Mouse (Mus musculus) induced T-regulatory cell, adult 2 months (primary cell): ENCODE data around the gene Tulp3.

Experiments used
- DNase-seq: peaks from one replicate; pipeline ENCODE4 v3.0.0-alpha.2; 2012; ENCODE audit warnings: low read depth

The Tulp3 gene

DNA sequence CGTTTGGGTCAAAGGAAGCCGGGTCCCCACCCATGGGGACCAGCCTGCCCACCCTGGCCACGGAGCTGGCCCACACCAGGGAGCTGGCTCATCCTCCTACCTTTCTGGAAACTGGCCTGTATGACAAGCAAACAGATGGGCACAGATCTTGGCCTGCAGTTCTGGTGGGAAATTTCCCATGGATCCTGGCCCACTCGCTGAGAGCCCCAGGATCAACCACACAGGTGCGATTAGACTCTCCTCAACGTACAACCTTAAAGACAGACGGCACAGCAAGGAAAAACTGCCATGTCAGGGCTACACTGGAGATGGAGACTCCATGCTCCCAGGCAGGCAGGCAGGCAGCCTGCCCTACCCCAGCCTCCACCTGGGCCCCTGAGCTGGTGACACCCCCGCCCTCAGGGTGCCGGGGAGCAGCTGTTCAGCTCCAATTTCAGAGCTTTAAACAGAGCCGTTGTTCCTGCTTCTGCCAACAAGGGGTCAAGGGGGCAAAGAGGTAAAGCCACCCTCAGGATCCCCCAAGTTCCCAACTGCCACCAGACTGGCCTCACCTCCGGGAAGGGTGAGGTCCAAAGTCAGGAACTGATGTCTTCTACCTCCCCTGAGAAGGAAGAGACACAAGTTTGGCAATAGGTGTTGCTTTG, 58.8 kb downstream of the Tulp3 start:
- no peak for DNase-seq

DNA sequence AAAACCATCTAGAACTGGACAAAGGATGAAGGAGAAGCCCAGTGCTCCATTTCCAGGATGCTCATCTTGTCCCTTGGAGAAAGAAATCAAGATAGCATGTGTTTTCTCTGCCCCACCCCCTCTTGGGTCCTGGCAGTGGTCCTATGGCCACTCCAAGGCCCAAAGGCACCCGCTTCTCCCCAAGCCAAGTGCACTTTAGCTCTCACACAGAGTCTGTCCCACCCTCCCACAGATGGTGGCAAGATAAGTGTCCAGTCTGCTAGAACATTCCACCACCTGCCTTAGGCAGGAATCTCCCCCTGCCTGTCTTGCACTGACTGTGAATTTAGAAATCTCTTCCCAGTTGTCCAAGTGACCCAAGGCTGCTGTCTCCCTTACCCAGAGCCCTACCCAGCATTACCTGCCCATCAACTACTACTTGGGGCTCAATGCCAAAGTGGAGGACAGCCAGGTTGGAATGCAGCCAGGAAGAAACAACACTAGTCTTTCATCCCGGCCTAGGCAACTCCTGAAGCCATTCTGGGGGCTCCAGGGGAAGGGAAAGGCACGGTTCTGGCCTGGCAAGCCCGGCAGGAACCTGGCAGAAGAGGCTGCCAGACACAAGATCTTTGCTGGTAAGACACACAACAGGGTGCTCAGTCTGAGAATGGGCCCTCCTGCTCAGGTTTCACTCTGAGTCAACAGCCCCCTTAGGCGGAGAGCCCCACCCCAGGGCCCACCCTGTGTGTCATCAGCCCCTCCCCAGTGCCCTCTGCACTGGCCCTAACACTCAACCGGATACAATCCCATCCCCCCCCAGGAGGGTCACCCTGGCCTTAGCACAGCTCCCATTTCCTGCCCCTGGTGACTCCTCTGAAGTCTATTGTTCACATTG, 59.5 kb downstream of the Tulp3 start:
- DNase-seq, result no peak

DNA sequence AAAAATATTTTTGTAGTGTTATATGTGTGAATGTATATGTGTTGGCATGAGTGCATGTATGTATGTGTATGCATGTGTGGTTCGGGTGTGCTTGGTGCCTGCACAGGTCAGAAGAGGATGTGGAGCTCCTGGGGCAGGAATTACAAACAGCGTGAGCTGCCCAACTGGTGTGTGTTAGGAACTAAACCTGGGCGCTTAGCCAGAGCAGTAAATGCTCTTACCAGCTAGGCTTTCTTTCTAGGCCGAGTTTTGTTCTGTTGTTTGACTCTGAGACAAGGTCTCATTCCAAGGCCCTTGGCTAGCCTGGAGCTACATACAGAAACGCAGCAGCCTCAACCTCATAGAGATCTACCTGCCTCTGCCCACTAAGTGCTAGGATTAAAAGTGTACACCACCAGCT, 64.4 kb downstream of the Tulp3 start:
- DNase-seq, result no peak

DNA sequence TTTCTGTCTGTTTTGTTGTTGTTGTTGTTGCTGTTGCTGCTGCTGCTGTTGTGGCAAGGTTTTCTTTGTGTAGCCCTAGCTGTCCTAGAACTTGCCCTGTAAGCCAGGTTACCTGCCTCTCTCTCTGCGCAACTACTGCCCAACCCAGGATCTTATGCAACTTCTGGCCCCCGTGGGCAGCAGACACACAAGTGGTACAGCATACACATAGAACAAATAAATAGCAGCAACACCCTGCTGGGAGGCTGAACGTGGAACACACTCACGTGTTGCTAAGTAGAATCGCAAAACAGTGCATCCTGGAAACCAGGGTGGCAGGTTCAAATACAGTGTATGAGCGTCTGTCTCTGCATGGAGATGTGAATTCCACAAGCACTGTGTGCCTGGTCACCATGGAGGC, 67.0 kb downstream of the Tulp3 start:
- no peak for DNase-seq

DNA sequence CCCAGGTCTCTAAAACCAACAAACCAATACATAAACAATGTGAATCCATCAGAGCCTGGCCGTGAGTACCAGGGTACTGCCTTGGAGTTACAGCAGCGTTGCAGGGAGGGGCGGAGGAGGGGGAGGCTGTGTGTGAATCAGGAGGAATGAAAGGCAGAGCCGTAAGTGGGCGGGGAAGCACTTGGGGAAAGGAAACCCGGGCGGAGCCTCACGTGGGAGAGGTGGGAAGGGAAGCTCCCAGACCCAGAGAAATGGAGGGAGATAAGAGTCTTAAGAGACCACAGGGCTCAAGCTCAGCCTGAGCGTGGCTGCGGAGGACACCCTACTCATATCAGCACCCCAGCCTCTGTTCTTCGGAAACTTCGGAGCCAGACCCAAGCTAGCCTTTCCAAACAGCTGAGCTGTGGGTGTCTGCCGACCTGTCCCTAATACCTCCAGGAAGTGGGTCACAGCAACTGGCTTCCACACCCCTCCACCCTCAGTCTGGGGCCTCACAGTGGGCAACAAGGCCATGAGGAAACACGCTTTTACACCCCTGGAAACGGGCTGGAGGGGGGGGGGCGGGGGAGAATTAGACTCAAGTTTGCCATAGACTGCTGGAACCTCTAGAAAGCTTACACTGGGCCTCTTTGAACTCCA, 69.7 kb downstream of the Tulp3 start:
- DNase-seq, result no peak

DNA sequence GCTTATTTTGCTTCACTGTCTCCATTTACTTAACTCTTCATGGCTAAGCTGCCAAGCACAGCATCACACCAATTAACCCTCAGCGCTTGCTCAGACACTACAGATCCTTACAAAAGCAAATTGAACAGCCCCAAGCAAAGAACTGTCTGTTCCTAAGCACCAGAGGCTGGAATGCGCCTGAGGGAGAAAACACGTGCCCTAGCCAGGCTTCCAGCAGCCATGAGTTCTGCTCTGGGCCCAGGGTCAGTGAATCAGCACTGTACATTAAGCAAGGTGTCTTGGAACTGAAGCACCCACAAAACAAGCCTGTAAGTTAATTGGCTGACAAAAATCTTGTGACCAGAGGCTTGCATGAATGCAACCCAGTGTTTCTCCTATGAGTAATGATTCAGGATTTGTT, 73.5 kb downstream of the Tulp3 start:
- DNase-seq, result no peak

DNA sequence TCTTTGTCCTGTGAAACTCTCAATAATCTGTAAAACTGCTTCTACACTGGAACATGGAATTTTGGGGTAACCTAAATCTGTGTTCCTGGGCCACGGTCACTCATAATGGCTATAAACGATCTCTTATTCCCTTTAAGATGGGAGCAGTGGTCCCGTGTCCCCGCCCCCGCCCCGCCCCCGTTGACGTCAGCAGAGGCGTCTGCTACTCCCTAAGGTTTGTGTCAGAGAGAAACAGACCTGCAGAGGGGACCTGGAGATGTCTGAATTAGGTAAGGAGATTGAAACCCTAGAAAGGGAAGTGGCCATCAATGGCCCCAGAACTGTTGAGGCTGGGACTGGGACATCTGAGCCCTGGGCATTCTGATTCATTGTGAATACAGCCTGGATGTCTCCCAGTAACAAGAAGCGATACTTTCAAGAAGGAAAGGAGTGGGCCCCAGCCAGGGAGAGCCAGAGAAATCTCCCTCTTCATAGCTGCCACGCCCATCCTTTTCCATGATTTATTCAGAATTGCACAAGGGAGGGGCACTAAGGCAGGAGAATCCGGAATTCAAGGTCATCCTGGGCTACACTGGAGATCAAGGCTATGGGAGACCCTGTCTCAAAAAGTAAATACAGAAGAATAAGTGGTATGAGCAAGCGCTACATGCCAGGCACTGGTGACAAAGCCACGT, 75.0 kb downstream of the Tulp3 start:
- no peak for DNase-seq

DNA sequence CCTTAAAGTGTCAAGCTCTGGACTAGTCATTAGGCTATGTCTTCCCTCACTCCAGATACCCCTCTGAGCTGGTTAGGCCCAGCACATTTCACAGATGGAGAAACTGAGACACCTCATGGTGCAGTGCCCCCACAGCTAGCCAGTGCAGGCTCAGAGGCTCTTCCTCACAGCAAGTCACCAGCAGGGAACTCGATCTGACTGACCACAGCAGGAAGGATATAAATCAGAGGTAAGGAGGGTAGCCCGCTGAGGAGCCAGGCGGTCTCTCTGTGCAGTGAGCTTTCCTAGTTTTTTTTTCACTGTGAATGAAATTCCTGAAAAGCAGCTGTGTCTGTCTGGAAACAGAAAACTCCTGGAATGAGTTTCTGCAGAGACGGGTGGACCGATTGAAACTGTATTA, 76.0 kb downstream of the Tulp3 start:
- DNase-seq, result no peak

DNA sequence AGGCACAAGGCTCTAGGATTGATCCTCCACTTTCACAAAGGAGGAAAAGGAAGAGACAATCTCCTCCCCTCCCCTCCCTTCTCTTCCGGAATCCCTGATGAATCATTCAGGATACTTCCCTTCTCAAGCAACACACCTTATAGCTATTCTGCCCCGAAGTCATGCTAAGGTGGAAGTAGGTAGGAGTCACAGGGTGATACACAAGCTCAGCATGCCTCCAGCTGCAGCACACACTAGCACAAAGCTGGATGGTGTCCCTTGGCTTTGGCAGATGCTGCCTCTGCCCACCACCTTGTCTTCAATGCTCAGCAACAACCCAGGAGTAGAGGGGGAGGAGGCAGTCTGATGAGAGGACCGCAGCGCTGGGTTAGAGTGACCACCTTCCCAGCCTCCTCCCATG, 76.6 kb downstream of the Tulp3 start:
- DNase-seq, result no peak

DNA sequence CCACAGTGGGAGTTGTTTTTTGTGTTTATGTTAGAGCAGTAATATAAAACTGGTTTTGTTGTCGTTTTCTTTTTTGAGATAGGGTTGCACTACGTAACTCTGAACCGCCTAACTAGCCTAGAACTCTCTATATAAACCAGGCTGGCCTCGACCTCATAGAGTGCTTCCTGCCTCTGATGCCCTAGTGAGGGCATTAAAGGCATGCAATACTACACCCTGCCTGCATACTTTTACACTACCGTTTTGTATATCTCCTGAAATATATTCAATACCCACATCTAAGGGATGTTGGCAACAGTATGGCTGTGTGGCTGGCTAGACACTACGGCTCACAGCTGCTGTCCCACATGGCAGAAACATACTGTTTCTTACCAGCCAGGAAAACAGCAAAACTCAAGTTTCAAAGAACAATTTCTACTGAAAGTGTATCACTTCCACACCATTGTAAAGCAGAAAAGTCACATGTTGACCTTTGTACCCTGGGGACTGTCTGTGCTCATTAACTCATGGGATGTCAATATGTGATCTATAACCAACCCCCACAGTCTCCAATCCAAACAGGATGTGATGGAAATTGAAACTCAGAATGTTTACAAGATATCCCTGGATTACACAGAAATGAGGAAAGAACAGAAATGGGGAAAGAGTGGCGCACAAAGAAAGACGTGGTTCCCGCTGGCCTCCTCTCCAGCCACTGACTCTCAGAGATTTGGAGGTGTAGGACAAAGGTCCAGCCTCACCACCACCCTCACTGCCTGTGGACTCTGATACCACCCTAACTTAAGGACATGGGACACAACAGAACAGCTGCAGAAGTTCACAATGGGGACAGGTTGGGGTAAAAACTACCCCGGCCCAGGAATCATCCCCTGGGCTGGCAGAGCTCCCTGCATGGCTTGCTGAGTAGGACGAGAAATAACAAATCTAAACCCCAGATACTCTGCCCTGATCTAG, 78.2 kb downstream of the Tulp3 start:
- no peak for DNase-seq

DNA sequence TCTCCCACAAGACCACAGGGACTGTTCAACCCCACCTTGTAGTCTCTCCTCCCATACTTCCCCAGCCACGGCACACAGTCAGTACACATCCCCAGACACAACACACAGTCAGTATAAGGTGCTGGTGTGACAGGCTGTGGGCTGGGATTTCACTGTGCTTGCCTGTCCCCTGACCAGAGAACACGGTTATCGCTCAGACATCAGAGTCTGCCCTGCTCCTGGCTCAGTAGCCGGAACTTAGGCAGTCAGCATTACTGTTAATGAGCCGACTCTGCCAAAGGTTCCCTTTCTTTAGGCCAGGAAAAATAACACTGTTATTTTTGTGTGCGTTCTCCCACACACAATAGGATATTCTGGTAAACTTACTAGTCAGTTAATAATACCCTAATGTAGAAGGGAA, 79.3 kb downstream of the Tulp3 start:
- no peak for DNase-seq

DNA sequence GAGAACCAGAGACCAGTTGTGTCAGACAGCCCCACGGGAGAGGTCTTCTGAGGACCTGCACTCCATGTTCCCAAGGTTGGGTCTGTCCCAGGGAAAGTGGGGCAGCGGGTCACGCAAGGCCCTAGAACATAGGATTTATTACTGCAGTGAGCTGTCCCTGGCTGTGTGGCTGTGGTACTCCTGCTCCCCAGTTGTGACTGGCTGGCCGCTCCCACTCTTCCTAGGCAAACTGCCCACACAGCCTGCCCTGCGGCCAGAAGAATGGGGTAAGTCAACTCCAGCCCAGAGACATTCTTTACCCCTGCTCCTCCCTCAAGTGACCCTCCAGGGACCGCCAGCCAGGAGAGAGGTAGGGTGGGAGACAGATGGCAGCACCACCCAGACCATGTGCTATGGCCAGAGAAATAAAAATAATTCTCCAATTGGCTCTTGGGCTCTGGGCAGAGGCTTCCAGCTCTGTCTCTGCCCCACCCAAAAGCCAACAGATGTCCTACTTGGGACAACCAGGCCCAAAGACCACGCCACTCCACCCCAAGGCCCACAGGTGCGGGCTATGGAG, 80.1 kb downstream of the Tulp3 start:
- no peak for DNase-seq

DNA sequence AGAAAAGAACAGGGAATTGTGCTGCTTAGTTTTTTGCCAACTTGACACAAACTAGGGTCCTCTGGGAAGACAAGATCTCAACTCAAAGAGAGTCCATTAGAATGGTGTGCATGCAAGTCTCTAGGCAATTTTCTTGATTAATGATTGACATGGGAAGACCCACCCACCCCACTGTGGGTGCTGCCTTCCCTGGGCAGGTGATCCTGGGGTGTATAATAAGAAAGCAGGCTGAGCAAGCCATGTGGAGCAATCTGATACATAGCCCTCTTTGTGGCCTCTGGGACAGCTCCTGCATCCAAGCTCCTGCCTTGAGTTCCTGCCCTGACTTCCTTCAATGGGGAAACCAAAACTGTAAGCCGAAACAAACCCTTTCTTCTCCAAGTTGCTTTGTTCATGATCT, 82.1 kb downstream of the Tulp3 start:
- DNase-seq, result no peak

DNA sequence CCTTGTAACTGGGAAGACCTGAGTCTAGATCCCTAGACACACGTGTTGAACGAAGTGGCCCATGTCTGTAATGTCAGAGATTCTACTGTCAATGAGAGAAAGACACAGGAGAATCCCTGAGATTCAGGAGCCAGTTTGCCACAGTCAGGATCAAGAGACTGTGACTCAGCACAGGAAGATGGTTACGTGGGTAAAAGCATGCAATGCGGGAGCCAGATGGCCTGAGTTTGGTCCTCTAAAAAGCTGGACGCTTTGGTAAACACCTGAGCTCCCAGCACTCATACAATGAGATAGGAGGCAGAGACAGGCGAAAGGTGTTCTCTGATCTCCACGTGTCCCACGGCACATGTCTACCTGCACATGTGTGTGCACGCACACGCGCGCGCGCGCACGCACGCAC, 82.9 kb downstream of the Tulp3 start:
- DNase-seq, result no peak
